Mouse (Mus musculus) neutrophil, adult 5-6 weeks (primary cell): ENCODE measurements at regions not wholly inside any gene's neighbourhood (a gene's known extent, or its start where the extent isn't known, plus 50 kb on each side); places are given as distances from the start of the nearest gene placed in this dataset.
"Not testable (repeated sequence)": the region's sequence is repeated elsewhere in the genome, so short reads cannot be mapped to it uniquely, and the experiment has no call there.

Source experiments
- ATAC-seq: fragments of 151-379, 151-347 bp; 2 replicates; pipeline ENCODE4 v1.8.0; 2017; ENCODE audit warnings: mild to moderate bottlenecking, moderate TSS enrichment; ENCODE audit not compliant: insufficient number of reproducible peaks, poor library complexity, low FRiP score, severe bottlenecking; ENCODE audit errors: extremely low read depth

DNA sequence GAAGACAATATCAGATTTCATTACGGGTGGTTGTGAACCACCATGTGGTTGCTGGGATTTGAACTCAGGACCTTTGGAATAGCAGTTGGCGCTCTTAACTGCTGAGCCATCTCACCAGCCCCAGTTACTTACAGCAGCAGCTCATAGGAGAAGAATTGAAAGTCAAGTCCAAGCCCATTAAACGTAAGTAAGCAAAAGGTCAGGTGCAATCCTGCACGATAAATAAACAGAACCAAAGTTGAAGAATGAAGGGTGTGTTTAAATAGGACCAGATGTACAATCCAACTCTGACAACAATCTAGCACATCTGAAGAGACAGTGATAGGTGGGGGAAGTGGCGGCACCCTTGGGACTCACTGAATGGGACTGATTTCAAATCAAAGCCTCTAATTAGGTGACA, 239.8 kb upstream of the Zpld1 start:
- ATAC-seq, result no peak

DNA sequence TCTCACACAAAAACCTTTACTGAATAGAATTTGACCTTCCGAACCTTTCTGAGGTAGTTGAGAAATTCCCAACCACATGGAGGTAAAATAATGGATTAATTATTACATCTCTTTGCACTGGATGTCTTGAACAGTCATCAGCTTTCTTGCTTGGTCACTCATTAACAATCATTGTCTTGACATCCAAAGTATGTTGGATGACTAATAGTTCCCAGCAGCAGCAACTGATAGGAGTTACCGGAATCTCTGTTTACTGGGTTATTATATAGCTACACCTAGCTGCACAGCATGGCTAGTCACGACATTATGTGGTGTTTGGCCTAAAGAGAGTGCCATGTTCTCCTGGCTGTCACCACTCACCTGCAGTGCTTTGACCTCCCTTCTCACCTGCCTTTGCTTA, 234.9 kb upstream of the Zpld1 start:
- ATAC-seq, result no peak

DNA sequence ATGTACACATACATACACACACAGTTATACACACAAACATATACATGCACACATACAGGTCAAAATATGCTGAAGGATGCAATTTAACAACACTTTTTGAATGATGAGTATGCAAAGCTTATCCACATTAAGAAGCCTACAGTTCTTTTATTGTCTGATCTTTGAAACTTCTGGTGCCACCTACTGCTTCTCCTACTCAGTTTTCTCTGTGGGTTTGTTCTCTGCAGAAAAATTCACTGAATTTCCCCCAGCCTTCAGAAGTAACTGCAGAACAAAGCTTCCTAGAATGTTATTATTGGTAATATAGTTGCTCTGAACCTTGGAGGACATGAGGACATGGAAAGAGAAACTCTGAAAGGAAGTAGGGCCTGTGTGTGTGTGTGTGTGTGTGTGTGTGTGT, 233.1 kb upstream of the Zpld1 start:
- ATAC-seq, result no peak

DNA sequence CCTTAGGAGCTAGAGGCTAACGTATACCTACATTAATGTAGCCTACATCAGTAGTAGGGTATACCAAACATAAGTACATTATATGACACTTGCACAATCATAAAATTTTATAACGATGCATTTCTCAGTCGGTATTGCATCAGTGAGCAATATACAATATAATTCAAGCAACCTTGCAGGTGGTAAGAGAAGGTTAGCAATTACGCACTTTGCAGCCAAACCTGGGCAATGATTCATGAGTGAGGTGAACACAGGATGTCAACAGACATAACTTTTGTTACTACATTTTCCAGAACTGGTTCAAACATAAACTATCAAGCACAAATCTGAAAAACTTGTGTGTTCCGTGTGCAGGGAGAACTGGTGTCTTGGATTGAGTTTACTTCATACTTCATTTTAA, 229.9 kb upstream of the Zpld1 start:
- ATAC-seq, result no peak

DNA sequence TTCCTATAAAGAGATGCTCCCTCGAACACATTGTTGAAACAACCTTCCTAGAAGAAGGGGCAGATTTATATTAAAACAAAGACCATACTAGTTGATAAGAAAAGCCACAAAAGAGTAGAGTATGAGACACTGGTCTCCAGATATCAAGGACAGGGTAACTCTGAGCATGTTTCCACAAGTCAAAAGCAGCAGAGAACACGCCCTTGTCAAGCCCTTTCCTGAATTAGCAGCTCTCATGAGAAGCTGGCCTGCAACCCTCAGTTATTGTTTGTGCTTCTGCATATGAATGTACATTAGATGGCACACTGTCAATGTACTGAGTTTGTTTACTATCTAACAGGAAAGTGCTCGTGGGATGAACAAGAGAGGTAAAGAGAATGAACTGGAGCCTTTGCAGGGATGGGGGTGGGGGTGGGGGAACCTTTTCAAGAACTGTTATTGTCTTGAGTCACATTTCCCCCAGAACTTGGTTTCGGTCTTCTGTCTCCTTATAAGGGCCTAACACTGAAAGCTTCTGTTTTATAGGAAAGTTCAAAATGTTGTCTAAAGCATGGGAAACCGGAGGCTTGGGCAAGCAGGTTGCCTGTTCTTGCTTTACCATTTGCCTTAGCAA, 228.6 kb upstream of the Zpld1 start:
- no peak for ATAC-seq

DNA sequence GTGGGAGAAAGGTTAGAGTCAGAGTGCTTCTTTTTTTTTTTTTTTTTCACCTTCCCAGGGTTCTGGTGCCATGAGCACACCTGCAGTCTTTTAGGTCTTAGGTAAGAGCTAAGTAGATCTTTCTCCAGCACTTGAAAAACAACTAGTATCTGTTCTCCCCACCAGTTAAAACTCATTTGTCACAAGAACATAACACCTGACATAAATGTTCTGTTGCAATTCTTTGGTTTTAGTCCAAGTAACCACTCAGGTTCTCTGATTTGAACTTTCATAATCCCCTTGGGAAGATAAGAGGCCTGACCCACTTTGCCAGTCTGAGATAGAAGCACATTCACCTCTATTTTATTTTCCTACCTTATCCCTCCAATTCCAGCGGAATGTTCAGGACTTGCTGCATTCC, 225.5 kb upstream of the Zpld1 start:
- no peak for ATAC-seq

DNA sequence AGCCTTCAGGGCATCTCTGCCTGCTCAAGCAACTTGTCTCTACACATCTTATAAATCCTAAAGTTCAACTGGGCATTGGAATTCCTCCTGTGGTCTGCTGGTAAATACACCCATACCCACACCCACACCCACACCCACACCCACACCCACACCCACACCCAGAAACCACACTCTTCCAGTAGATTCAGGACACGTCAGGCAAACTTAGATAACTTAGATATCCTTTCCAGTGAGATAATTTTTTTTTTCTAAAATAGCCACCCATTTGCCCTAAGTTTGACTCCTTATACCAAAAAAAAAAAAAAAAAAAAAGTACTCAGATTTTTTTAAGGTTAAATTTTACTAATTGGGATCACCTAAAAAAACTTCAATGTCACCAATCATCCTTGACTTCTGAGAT, 224.5 kb upstream of the Zpld1 start:
- ATAC-seq, result no peak

DNA sequence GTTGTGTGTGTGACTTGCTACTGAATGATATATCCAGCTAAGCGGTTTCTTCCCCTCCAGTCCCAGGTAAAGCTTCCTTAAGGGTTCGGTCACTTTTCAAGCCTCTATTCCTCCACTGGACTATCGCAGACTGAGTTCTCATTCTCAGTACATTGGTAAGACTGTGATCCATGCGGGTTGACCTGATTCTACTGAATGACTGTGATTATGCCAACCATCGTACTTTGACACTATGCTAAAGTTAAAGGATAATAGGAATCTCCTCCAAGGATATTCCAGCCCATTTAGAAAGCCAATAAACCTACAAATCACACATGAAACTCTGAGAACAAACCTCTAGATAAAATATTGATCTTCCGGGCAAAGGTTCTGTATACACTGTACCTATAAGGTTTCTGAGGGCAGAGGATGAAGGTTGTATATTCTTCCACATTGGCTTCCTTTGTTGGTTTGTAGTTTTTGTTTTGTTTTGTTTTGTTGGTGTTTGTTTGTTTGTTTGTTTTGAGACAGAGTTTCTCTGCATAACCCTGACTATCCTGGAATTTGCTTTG, 223.7 kb upstream of the Zpld1 start:
- ATAC-seq, result no peak

DNA sequence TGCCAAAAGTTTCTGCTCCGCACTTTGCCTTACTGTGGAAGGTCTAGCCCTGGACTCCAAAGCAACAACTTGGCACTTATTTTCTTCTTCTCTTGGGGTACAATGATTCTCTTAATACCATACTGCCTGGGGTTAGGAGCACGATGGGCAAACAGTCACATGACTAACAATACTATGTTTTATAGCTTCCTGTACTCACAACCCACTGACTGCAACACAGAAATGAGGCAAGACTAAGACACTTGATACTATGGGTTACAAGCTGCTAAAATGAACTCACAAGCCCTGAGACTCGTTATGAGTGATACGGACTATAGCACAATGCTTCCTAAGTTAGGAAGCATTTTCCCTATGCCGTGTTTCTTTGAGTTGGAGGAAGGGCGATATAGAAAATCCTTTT, 222.3 kb upstream of the Zpld1 start:
- no peak for ATAC-seq

DNA sequence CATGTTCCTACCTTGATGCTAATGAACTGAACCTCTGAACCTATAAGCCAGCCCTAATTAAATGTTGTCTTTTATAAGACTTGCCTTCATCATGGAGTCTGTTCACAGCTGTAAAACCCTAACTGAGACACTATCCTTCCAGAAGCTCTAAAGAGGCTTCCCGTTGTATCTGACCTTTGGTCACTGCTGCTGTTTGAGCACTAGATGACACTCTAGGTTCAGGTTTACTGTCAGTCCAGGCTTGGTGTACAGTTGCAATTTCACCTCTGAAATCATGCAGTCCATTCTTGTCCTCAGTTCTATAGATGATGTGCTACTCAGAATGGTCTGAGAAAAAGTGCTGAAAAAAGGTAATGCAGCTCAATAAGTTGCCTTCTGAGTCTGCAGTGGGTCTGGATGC, 221.9 kb upstream of the Zpld1 start:
- peak; percentile 87; the same call in 1 of the 2 replicates for ATAC-seq

DNA sequence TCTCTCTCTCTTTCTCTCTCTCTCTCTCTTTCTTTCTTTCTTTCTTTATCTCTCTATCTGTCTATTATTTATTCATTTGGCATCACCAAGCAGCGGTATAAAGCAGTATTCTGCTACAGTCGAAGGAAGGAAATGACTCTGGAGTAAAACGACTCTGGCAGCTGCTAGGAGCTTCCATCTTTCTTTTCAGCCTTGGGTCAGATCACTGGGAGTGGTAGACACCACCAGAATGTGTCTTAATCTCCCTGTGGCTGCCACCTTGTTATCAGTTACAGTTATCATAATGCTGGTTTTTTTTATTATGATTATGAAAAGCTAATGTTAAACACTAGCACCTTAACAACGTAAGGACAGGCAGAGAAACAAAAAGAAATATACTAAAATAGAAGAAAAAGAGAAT, 219.2 kb upstream of the Zpld1 start:
- ATAC-seq, result no peak

DNA sequence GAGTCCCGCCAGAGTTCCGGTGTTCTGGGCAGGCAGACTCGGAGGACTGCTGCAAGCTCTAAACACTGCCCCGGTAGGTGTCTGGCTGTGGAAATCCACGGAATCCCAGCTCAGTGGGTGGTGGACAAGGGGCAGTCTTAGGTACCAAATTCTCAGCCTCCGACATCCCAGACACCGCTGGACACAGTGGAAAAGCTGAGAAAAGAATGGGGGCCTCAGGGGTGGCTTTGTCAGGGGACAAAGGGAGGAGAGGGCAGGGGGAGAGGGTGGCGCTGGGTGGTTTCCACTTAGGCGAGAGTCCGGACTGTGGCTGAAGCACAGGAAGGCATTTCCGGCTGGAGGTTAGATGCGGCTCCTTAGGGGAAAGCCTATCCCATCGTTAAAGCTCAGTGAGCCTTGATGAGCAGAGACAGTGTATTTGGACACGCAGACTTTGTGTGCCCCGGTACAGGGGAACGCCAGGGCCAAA, 217.5 kb upstream of the Zpld1 start:
- no peak for ATAC-seq

DNA sequence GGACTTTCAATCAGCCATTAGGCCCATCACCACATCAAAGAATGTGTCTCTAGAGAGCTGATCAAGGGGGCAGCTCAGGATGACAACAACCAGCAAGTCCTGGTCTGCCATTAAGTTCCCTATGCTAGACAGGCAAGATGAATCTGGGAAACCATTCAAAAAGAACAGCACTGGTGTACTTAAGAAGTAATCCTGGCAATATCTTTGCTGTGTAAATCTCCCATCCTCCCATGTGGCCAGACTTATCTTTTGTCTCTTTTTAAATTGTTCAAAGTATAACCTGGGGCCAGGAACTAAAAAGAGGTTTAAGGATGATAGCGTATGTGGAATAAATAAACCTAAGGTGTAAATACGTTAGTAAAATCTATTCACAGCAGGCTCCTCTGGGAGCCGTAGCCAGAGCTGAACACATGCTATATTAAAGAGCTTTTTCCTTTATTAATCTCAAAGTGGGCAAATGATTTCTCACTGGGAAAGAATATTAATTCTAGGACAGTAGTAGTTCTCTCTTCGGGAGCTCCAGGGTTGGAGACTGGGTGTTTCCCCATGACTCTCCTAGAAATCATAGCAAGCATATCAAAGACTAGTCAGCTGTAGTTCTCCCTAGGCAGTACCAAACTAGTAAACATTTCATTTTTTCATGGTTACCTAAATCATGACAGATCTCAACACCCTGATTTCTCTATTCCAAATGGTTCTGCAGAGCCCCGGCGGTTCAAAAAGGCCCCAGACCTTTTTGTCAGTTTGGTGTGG, 216.8 kb upstream of the Zpld1 start:
- no peak for ATAC-seq

DNA sequence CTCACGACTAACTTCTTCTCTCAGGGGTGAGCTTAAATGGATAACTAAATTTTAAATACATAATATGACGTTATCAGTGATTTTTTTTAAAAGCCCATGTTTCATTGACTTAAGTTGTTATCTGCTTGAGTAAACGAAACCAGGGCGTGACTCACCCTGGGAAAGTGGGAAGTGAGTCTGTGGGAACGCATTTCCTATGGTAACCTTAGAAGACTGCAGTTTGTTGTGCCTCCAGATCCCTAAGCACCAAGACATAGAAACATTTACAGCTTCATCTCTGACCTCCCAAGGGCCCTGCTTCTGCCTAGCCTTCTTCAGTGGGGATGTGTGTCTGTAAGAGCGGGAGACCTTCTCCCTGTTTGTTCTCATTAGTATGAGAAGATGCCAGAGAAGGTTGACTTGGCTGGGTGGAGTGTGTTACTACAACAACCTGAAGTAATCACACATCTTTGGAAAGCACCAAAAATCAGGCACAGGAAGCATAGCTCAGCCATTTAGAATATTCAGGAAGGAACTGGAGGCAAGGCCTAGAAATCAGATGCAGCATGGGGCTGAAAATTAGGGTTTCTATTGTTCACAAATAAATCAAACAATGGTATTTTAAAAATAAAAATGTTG, 207.1 kb upstream of the Zpld1 start:
- ATAC-seq, result no peak

DNA sequence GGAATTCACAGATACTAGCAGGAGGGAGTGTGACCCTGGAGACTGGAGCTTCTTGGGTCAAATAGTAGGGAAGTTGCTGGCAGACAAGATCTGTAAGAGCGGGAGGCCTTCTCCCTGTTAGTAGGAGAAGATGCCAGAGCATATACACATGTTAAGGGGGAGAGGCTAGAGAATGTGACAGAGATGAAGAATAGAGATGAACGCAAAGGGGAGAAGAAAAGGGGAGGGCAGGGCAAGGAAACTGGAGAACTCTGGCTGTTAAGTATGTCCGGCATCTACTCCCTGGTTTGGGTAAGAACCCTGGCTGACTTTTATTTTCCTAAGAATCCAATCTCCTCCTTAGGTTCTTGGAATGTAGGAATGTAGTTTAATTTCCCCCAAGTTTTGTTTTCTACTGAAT, 206.5 kb upstream of the Zpld1 start:
- no peak for ATAC-seq

DNA sequence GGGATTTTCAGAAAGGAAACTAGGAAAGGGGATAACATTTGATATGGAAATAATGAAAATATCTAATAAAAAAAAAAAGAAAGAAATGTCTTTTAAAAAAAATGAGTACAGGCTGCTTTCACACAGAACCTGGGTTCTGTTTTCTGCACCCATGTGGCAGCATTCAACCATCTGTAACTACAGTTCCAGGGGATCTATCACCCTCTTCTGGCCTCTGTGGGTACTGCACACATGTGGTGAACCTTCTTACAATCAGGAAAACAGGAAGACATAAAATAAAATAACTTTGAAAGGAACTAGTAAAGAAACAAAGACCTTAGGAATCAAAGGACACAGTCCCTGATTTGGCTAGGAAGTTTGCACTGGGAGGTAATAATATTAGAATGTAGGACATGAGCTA, 205.5 kb upstream of the Zpld1 start:
- ATAC-seq, result no peak

DNA sequence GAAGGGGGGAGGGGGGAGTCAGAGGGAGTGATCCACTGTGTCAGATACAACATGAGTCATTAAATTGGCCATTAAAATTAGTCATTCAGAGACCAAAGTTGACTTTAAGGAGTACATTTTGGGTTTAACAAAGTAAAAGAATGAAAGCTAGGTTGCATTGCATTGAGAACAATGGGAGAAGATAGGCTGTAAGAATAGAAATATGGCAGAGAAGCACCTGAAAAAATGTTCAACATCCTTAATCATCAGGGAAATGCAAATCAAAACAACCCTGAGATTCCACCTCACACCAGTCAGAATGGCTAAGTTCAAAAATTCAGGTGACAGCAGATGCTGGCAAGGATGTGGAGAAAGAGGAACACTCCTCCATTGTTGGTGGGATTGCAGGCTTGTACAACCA, 202.0 kb upstream of the Zpld1 start:
- not testable (repeated sequence) for ATAC-seq

DNA sequence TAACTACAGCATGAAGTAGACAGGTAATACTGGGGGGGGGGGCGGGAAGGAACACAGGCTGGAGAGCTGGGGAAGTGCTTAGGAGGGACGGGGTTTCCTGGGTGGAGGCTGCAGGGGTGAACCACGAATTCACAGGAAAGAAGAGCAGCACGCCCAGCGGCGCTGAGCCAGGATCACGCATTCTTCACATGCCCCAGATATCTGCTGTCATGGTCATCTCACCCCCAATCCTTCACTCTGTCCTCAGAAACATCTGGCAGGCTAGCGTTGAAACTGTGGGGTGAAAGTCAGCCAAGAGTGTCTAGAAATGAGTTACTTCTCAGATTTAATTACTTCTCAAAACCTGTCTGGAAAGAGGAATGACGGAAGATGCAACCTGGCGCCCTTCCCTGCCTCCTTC, 197.3 kb upstream of the Zpld1 start:
- ATAC-seq, result no peak

DNA sequence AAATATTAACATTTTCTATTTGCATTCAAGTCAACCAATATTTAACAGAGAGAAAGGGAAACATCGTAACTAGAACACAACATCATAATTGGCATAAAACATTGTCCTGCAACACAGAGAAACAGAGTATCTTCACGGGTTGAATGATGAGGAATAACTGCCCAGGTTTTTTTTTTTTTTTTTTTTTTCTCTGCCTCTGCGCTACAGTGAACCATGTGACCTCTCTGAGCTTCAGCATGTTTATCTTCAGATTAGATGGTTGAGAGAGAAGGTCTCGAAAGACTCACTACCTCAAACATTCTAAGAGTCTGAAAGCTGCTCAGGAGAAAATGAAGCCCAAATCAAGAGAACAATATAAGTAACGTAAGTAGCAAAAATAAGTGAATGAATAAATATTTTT, 196.4 kb upstream of the Zpld1 start:
- ATAC-seq, result no peak

DNA sequence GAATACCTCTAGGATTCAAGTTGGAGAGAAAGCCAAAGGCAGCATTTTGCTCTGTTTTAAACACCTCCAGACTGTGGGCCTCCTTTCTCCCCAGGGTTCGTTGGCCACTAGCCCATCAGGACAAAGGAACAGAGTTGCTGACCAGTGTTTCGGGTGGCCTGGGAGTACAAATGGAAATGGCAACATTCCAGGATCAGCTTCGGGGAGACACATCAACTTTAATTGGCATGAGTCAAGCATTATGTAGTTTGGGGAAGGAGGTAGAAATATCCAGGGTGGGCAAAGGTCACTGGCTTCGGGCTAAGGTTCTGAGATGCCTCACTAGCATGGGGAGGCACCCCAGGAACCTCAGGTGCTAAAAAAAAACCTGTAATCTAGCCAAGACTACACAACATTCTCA, 194.3 kb upstream of the Zpld1 start:
- ATAC-seq, result no peak
